Mouse (Mus musculus) lung, postnatal 0 days (tissue): ENCODE measurements at regions not wholly inside any gene's neighbourhood (a gene's known extent, or its start where the extent isn't known, plus 50 kb on each side); places are given as distances from the start of the nearest gene placed in this dataset.

ENCODE experiments used
- CTCF ChIP-seq: IDR thresholded peaks from 2 replicates; pipeline ENCODE4 v1.5.1; 2016; ENCODE audit warnings: antibody characterized with exemption, mild to moderate bottlenecking
- EP300 ChIP-seq: IDR thresholded peaks from 2 replicates; pipeline ENCODE4 v1.6.1; 2016; ENCODE audit warnings: antibody characterized with exemption, mild to moderate bottlenecking, control low read depth

GRCm38 (mm10) chr13:118259606-118260005 lies 126.8 kb upstream of the B430218F22Rik start:
- TF ChIP-seq CTCF (no peak), EP300 (no peak)
